Mouse (Mus musculus) thymus, postnatal 25 days (tissue): ENCODE measurements around the gene Gm45021.
"Not testable (repeated sequence)": the region's sequence is repeated elsewhere in the genome, so short reads cannot be mapped to it uniquely, and the experiment has no call there.

Source experiments
- DNase-seq: peaks from one replicate; pipeline ENCODE4 v3.0.0; 2022

Gene Gm45021

DNA sequence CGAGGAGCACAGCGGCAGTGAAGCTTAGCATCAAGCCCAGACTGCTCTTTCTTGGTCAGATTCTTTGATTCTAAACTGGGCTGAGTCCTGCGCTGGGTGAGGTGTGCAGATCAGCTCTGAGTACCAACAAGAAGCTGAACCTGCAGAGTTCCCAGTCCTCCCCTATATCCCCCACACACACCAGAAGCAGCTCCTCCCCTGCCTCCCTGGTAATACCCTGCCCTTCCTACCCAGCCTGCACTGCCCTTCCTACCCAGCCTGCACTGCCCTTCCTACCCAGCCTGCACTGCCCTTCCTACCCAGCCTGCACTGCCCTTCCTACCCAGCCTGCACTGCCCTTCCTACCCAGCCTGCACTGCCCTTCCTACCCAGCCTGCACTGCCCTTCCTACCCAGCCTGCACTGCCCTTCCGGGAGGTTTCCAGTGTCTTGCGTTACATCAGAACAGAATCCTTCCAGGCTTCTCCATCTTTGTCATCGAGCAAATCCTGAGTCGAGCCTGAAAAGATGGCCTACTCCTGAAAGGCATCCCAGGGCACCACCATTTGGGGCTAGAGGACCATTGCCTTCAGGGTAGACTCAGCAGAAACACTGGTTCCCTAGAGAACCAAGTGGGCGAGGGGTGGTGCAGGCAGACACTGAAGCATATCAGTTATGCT lies 32.9 kb downstream of the Gm45021 start:
- DNase-seq, result not testable (repeated sequence)

DNA sequence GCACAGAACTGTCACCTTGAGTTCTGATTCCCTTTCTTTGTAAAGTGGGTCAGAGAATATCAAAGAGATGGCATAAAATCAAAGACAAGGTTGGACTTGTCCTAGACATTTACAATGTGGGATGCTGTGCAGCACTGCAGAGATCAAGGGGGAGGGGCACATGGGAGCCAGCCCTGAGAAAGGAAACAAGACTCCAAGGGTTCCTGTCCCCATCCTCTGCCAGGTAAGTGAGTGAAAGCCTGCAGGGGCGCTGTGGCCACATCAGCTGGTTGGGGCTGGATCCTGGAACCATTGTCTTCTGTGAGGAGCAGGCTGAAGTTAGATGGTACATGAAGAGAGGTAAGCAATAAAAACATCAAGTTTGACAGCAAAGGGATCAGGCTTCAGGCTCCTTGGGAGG lies 34.0 kb downstream of the Gm45021 start:
- DNase-seq, result no peak

GRCm38 (mm10) chr6:48626464-48626863 lies 37.1 kb downstream of the Gm45021 start, which contains the start of gene AI854703:
TSS of gene AI854703 (plus strand) at chr6:48626764.
- DNase-seq, result no peak

GRCm38 (mm10) chr6:48626984-48627383 lies 37.6 kb downstream of the Gm45021 start:
- DNase-seq, result peak; percentile 37

GRCm38 (mm10) chr6:48627511-48627924 lies 38.1 kb downstream of the Gm45021 start:
- DNase-seq, result no peak

- DNase-seq, result no peak
These were observed 39.0 kb downstream of the Gm45021 start for GRCm38 (mm10) chr6:48628377-48628776.

- DNase-seq, result peak; percentile 51
These were observed 39.6 kb downstream of the Gm45021 start for GRCm38 (mm10) chr6:48628808-48629660.

GRCm38 (mm10) chr6:48629661-48630034 lies 40.2 kb downstream of the Gm45021 start:
- no peak for DNase-seq

DNA sequence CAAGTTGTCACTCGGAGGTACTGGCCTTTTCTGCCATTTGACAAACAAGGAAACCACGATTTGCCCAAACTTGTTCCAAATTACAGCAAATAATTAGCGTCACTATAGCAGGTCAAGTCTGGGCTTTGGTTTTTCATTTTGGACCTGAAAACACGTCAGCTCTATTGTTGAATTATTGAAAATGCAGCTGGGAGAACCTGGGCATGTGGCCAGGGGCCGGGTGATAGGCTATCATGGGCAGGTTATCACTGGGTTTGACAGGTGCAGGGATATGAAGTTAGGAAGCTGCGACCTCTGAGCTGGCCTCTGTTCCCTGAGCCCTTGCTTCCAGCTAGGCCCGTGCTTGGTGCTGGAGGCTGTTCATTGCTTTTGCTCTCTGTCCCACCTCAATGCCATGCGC lies 41.4 kb downstream of the Gm45021 start:
- DNase-seq, result no peak

DNA sequence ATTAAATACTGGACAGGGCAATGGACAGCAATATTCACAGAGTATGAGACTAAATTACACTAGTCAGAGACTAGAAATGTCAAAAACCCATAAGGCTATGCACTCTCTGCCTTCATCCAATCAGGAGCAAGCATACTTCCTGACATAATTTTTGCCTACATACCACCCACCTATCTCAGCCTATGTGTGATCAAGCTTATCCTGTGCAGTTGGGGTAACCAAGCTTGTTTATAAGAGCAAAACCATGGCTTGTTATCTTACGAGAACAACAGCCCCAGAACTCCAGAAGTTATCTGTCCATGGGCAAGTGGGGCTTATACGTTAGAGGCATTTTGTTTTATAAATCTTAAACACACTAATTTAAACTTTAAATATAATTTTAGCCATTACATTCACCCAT lies 45.7 kb downstream of the Gm45021 start:
- DNase-seq, result no peak

DNA sequence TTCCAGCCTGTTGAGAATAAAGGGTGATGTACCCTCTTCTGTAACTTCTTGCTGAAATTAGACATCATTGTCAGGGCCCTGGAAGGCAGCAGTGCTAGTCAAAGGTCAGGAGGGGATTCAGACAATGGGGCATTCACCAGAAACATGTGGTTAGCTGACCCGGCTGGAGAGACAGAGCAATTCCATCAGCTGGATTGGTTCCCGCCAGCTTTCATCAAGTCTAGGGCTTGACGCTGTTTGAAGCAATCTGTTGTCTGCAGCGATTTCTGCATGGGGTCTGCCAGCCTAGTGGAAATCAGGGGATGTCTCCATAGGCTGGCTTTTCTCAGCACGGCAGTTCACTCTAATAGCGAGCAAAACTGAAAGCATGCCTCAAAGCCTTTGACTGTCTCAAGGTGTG lies 47.1 kb downstream of the Gm45021 start:
- no peak for DNase-seq

DNA sequence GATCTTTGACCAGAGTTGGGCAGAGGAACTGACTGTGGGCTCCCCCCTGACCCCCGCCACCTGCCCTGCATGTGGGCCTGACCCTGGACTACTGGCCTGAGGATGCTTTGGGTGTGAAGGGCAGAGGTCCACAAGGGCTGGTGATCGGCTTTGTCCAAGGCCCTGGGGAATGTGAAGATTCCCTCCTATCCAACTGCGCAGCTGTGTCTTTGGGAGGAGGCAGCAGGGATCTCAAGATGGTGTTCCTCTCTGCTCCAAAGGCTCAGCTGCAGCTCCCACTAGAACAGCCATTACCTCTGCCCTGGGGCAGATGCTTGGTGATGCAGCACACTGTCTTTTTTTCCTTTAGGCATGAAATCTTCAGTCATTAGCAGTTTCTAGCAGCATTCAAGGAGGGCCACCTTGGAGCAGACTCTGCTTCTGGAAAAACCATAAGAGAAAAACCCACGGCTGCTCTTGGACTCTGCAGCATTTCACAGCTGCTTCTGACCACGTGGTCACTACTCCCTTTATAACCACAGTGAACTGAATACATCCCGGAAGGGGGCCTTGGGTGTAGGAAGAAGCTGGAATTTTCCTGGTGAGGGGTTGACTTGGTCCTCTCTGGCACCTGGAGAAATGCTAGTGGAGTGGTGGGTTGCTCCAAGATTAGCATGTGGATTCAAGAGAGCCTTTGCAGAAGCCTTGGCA lies 48.5 kb downstream of the Gm45021 start:
- no peak for DNase-seq

DNA sequence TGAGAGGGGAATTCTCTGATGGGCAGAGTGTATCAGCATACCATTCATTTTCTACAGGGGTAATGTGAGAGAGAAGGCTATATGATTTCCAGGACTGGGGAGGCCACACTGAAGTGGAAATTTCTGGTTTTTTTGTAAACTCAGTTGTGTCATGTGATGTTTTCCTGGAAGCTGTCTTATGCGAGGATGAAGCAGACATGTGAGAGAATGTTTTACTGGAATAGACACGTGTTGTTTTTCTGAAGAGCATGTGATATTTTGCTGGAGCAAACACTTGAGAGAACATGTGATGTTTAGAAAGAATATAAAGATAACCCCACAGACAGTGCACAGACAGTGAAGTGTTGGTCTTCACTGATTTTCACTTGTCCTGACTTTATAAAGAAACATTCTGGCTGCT lies 49.1 kb downstream of the Gm45021 start:
- no peak for DNase-seq

GRCm38 (mm10) chr6:48641391-48641790 lies 52.0 kb downstream of the Gm45021 start:
- DNase-seq, result no peak

- no peak for DNase-seq
These were observed 53.4 kb downstream of the Gm45021 start for GRCm38 (mm10) chr6:48642764-48643292.

DNA sequence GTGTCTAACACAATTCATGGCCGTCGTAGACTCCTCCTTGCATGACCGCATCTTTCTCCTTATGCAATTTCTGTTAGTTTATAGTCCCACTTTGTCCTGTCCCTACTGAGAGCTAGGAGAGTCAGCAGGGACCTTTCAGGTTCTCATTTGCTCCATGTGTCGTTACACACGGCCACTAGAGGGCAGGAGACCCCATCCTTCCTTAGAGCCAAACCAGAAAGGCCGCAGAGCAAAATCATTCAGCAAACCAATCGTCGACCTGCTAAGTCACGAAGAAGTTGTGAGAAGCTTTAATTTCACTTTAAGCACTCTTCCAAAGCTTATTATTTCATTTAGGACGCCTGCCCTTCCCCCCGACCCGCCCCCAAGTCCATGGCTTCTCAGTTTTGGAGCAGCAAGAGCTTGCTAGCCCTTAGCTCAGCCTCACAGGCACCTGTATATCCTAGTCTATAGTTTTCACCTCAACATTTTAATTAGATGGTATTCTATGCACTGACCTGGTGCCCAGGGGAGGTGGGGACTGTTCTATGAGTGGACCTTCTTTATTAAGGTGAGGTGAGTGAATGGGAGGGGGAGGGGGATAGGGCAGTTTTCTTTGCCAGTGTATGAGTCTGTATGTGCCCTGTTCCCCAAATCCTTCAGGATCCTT lies 56.4 kb downstream of the Gm45021 start:
- peak; percentile 83 for DNase-seq

DNA sequence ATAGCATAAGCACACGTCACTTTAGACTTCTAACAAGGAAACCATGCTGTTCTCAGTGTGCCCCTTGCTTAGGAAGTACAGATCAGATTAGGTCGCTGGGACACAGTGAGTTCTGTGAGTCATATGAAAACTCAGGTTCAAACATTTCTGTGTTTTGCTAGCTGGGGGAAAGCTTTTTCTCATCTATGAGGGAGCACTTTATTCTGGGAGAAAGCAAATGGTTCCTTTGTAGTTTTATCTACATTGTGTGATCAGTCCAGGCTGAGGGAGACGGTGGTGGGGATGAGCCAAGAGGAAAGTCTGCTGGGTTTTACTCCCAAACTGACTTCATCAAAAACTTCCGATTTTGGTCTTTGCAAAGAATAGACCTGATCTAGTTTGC lies 56.9 kb downstream of the Gm45021 start:
- DNase-seq, result no peak

- peak; percentile 92 for DNase-seq
These were observed 57.6 kb downstream of the Gm45021 start, which contains the start of gene Gimap8 for GRCm38 (mm10) chr6:48646995-48647394. TSS of gene Gimap8 (plus strand) at chr6:48647234.

DNA sequence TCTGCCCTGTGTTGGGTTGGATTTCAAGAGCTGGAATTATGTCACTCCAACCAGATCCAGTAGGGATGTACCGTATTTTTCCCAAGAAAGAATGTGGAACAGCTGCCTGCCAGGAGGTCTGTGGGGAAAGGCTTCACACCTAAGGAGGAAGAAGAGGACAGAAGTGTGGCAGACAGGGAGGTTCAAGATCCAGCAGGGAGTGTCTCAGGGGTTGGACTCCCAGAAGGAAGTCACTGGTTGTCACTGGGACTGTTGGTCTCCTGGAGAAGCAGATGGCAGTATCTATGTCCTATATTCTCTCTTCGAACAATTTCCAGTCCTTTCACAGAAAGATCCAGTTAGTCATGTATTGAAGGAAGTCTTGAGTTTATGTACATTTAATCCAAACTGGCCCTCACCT lies 58.2 kb downstream of the Gm45021 start:
- DNase-seq, result no peak

DNA sequence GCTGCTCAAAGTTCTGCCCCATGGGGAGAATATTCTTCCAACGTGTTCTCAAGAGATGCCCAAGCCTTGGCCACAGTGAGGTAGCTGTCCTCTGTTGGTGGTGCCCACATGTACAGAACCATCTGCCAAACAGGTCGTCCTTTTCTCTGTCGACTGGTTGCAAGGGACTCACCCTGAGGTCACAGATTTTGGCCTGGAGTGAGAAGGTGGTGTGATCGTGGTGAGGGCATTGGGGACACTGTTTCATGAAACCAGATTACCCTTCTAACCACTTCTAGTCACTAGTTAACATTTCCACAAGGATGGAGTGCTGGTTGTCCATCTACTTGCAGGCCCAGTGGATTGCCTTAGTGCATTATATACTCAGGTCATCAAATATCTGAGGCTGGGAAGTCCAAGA lies 59.4 kb downstream of the Gm45021 start:
- no peak for DNase-seq

- no peak for DNase-seq
These were observed 60.6 kb downstream of the Gm45021 start for GRCm38 (mm10) chr6:48650041-48650440.

- no peak for DNase-seq
These were observed 69.3 kb downstream of the Gm45021 start for GRCm38 (mm10) chr6:48658721-48659120.
